Mouse (Mus musculus) kidney, embryonic 16.5 days (tissue): ENCODE measurements around the gene Prkacb. TPM values are rescaled to one million over a fixed set of nuclear protein-coding genes. Genes with fewer than 3 reads are reported as not detected.

Source experiments
- ATAC-seq: fragments of 200-750 bp; cut with Nextera tagmentation; 2 replicates; pipeline ENCODE4 v1.8.0; 2017; ENCODE audit warnings: moderate TSS enrichment; ENCODE audit not compliant: low FRiP score, low TSS enrichment
- H3K27ac ChIP-seq: fragments of 300-500 bp; sonication (generic); 2 replicates; pipeline ENCODE4 v1.5.1; 2014; ENCODE audit warnings: low read length
- H3K27me3 ChIP-seq: fragments of 300-500 bp; sonication (generic); 2 replicates; pipeline ENCODE4 v1.6.1; 2014; ENCODE audit warnings: low read length, control low read depth, mixed read lengths; ENCODE audit not compliant: insufficient read depth
- H3K36me3 ChIP-seq: fragments of 300-500 bp; sonication (generic); 2 replicates; pipeline ENCODE4 v1.6.1; 2014; ENCODE audit warnings: low read length, control low read depth, mixed read lengths; ENCODE audit not compliant: insufficient read depth
- H3K4me1 ChIP-seq: fragments of 300-500 bp; sonication (generic); 2 replicates; pipeline ENCODE4 v1.6.1; 2014; ENCODE audit warnings: low read length, control low read depth, mixed read lengths; ENCODE audit not compliant: insufficient read depth
- H3K4me2 ChIP-seq: fragments of 300-500 bp; sonication (generic); replicated peaks from 2 replicates; pipeline ENCODE4 v1.6.1; 2014; ENCODE audit warnings: low read depth, low read length
- H3K4me3 ChIP-seq: fragments of 300-500 bp; sonication (generic); 2 replicates; pipeline ENCODE4 v1.5.1; 2014; ENCODE audit warnings: mild to moderate bottlenecking, low read length
- H3K9ac ChIP-seq: fragments of 300-500 bp; sonication (generic); replicated peaks from 2 replicates; pipeline ENCODE4 v1.6.1; 2014; ENCODE audit warnings: low read length
- H3K9me3 ChIP-seq: fragments of 300-500 bp; sonication (generic); 2 replicates; pipeline ENCODE4 v1.6.1; 2016; ENCODE audit warnings: low read length, control low read depth
- WGBS: fragments of 180-500 bp; shearing (Covaris S2); extraction: QIAGEN DNeasy Blood & Tissue Kit; methylation state at CpG from one replicate; pipeline ENCODE4 v1.1.7; 2014; 5-methylcytosine and 5-hydroxymethylcytosine counted together
- polyA plus RNA-seq: library from polyadenylated mRNA; unstranded; fragments of >200 nt; fragmentation: Nextera tagmentation; extraction: Ambion mirVana; gene quantifications from 2 replicates; pipeline ENCODE4 v1.2.1, GENCODE M21; 2015

The Prkacb gene
- polyA plus RNA-seq, 1 experiment from 2014 or later = 65.4 TPM

- Histone ChIP-seq H3K4me3 (no peak overlapping the region), H3K27ac (no peak overlapping the region), H3K9ac (no peak overlapping the region), H3K4me2 (no peak overlapping the region), H3K27me3 (peaks cover 2% of the 10 kb centered on the region; the same call in 1 of the 2 replicates), H3K9me3 (no peaks in the 10 kb centered on the region), H3K4me1 (0 out of 2 replicates have a peak, but pooled peaks cover 13% of the 10 kb centered on the region), H3K36me3 (no peaks in the 10 kb centered on the region)
- WGBS = 59% methylated on average over 2 of the region's 2 CpGs
- no peak for ATAC-seq
Observed at GRCm38 (mm10) chr3:146683095-146683494, 129.7 kb downstream of the Prkacb start.

- Histone ChIP-seq H3K36me3 (no peaks in the 10 kb centered on the region), H3K4me1 (0 out of 2 replicates have a peak, but pooled peaks cover 13% of the 10 kb centered on the region), H3K4me3 (peak overlapping the region; percentile 14), H3K9ac (peak overlapping the region; percentile 6; the same call in 1 of the 2 replicates), H3K27ac (no peak overlapping the region), H3K4me2 (peak overlapping the region; percentile 40), H3K9me3 (no peaks in the 10 kb centered on the region), H3K27me3 (peaks cover 2% of the 10 kb centered on the region; the same call in 1 of the 2 replicates)
- no peak for ATAC-seq
- 42% methylated on average over 13 of the region's 13 CpGs for WGBS
Observed at GRCm38 (mm10) chr3:146682140-146682651, 130.6 kb downstream of the Prkacb start.

DNA sequence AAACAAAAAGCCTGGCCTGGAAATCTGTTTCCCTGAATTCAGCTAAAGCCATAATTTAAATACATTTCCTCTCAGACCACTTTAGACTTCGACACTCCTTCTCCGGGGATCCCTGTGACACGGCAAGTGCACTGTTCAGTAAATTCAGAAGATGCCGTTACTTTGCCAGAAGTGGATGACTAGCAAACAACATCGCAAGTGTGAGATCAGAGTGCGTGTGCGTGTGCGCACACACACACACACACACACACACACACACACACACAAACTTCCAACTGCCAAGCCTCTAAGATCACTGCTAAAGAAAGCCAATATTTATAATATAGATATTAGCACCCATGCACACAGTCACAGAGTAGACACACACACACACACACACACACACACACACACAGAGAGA lies 131.1 kb downstream of the Prkacb start:
- H3K9ac ChIP-seq = no peak overlapping the region
- H3K9me3 ChIP-seq = no peaks in the 10 kb centered on the region
- H3K4me3 ChIP-seq = peak overlapping the region; percentile 14
- ATAC-seq = no peak
- no peak overlapping the region for H3K27ac ChIP-seq
- peak overlapping the region; percentile 40 for H3K4me2 ChIP-seq
- WGBS = 61% methylated on average over 8 of the region's 8 CpGs
- 0 out of 2 replicates have a peak, but pooled peaks cover 13% of the 10 kb centered on the region for H3K4me1 ChIP-seq
- peaks cover 2% of the 10 kb centered on the region; the same call in 1 of the 2 replicates for H3K27me3 ChIP-seq
- no peaks in the 10 kb centered on the region for H3K36me3 ChIP-seq

GRCm38 (mm10) chr3:146680625-146681024 lies 132.2 kb downstream of the Prkacb start:
- H3K27ac ChIP-seq = no peak overlapping the region
- no peak for ATAC-seq
- H3K4me2 ChIP-seq = no peak overlapping the region
- no peaks in the 10 kb centered on the region for H3K36me3 ChIP-seq
- H3K9ac ChIP-seq = no peak overlapping the region
- 0 out of 2 replicates have a peak, but pooled peaks cover 12% of the 10 kb centered on the region for H3K4me1 ChIP-seq
- H3K27me3 ChIP-seq = peaks cover 2% of the 10 kb centered on the region; the same call in 1 of the 2 replicates
- H3K4me3 ChIP-seq = no peak overlapping the region
- WGBS = 91% methylated on average over 13 of the region's 13 CpGs
- H3K9me3 ChIP-seq = no peaks in the 10 kb centered on the region

DNA sequence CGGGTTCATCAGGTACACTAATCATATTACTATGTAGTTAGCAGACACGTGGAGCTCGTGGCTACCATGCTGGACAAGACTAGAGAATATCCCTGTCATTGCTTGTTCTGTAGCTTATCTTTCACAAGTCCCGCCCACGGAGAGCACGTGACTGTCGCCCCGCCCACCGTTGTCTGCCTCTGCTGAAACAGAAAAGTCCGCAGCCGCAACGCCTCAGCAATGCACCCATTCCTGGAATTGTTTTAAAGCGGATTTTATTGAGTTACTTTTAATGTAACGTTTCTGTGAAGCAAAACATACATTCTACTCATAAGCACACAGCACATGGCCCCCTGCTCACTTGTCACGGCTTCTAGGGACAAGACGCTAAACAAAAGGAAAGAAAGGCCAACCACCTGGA lies 133.1 kb downstream of the Prkacb start:
- Histone ChIP-seq H3K9me3 (no peaks in the 10 kb centered on the region), H3K4me2 (no peak overlapping the region), H3K4me1 (0 out of 2 replicates have a peak, but pooled peaks cover 7% of the 10 kb centered on the region), H3K27me3 (peaks cover 2% of the 10 kb centered on the region; the same call in 1 of the 2 replicates), H3K36me3 (no peaks in the 10 kb centered on the region), H3K27ac (no peak overlapping the region), H3K4me3 (no peak overlapping the region), H3K9ac (no peak overlapping the region)
- 93% methylated on average over 16 of the region's 16 CpGs for WGBS
- no peak for ATAC-seq

Other genes with a start within 250 kb of the Prkacb start
- 0.25 and 0.51 TPM in 2 replicates for gene Uox, start 242.6 kb downstream of the Prkacb start, polyA plus RNA-seq
- not detected in 2 replicates for gene Dnase2b, start 197.4 kb downstream of the Prkacb start, polyA plus RNA-seq
- 0.14 TPM in 1 of 2 replicates, not detected in the other for gene 4930503B20Rik, start 161.7 kb downstream of the Prkacb start, polyA plus RNA-seq
- gene Samd13, start 127.4 kb downstream of the Prkacb start, polyA plus RNA-seq = 0.31 and 1.1 TPM in 2 replicates
- gene Ttll7, start 39.4 kb upstream of the Prkacb start, polyA plus RNA-seq = 1.7 and 1.8 TPM in 2 replicates